Mouse (Mus musculus) inflammation-experienced regulatory T-cells, adult 6 months (primary cell): ENCODE data around the gene Ufc1. TPM values are rescaled to one million over a fixed set of nuclear protein-coding genes. Genes with fewer than 3 reads are reported as not detected.
A peak's percentile ranks its signal among the peaks of the same experiment; 100 is the strongest.

ENCODE experiments used
- ATAC-seq: one replicate; pipeline ENCODE4 v1.8.0; 2017
- polyA plus RNA-seq, 3 experiments: library from polyadenylated mRNA; unstranded; fragments of 100-300 nt; shearing (Covaris generic); gene quantifications; one replicate each; pipeline ENCODE4 v1.2.1; 2017

Ufc1 gene
- polyA plus RNA-seq, 3 experiments from 2014 or later: 74.6 to 118 (median 92.5) TPM

GRCm38 (mm10) chr1:171270573-171270900, 24.3 kb downstream of the Ufc1 start:
- ATAC-seq: peak; percentile 10

GRCm38 (mm10) chr1:171269848-171270572, 24.8 kb downstream of the Ufc1 start, which contains the start of gene B4galt3:
B4galt3 (plus strand) TSS chr1:171270328.
- ATAC-seq: peak; percentile 99

- no peak for ATAC-seq
Observed at GRCm38 (mm10) chr1:171268341-171268740, 26.5 kb downstream of the Ufc1 start.

- ATAC-seq: no peak
Observed at GRCm38 (mm10) chr1:171265971-171266744, 28.7 kb downstream of the Ufc1 start.

DNA sequence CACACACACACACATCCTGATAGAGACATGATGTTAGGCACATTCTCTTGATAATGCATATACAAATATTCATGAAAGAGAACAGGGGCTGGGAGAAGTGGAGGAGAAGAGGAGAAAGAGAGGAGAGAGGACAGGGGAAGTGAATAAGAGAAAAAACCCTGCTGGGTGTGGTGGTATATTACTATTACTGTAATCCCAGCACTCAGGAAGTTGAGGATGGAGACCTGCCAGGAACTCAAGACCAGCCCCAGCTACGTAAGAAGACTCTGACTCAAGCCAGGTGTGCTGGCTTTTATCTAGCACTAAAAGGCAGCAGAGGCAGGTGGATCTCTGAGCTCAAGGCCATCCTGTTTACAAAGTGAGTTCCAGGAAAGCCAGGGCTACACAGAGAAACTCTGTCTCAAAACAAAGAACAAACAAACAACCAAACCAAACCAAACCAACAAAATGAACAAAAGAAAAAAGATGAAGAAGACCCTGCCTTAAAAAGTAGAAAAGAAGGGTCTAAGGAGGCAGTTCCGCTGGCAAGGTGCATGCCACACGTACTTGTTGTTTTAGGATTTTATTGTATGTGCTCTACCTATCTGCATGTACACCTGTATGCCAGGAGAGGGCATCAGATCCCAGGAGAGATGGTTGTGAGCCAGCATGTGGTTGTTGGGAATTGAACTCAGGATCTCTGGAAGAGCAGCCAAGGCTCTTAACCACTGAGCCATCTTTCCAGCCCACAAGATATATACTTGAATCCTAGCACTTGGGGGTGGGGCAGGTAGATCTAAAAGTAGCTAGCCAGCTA, 31.0 kb downstream of the Ufc1 start:
- ATAC-seq: no peak

DNA sequence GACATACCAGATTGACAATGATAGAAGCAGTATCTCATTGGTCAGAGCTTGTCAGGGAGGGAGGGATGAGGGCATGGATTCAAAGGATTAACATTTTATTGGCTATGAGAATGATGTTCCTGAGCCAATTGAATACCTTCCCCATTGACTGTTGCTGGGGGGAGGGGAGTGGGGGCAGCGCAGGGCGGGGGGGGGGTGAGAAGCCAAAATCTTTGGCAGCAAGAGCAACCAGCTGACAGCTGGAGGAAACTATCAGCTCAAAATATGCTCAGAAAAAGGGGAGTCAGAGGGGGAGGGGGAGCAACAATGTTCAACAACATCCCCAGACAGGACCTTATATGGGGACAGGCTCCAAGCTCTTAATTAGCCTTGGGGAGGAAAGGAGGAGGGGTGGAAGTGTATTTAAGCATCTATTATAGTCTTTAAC, 31.6 kb downstream of the Ufc1 start:
- no peak for ATAC-seq

GRCm38 (mm10) chr1:171262594-171263130, 32.2 kb downstream of the Ufc1 start:
- ATAC-seq: peak; percentile 63

DNA sequence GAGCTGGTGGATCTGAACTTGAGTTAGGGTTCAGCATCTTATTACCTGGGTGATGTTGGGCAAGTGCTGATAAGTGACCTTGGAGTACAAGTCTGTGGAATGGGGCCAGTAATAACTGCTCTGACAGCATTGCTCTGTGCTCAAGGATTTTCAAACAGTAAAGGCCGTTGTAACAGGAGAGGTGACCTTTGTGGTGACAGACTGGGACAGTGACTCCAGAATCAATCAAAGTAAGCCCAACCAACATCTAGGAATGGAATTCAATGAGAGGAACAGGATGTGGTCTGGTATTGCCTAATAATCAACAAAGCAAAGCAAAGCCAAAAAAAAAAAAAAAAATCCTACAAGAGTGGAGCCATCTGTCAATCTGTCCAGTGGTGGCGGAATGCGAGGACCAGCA, 34.5 kb downstream of the Ufc1 start:
- no peak for ATAC-seq

- ATAC-seq: no peak
Observed at GRCm38 (mm10) chr1:171258921-171259320, 35.9 kb downstream of the Ufc1 start.

GRCm38 (mm10) chr1:171257781-171258180, 37.0 kb downstream of the Ufc1 start:
- ATAC-seq: no peak

- ATAC-seq: peak; percentile 73
Observed at GRCm38 (mm10) chr1:171256937-171257548, 37.8 kb downstream of the Ufc1 start.

DNA sequence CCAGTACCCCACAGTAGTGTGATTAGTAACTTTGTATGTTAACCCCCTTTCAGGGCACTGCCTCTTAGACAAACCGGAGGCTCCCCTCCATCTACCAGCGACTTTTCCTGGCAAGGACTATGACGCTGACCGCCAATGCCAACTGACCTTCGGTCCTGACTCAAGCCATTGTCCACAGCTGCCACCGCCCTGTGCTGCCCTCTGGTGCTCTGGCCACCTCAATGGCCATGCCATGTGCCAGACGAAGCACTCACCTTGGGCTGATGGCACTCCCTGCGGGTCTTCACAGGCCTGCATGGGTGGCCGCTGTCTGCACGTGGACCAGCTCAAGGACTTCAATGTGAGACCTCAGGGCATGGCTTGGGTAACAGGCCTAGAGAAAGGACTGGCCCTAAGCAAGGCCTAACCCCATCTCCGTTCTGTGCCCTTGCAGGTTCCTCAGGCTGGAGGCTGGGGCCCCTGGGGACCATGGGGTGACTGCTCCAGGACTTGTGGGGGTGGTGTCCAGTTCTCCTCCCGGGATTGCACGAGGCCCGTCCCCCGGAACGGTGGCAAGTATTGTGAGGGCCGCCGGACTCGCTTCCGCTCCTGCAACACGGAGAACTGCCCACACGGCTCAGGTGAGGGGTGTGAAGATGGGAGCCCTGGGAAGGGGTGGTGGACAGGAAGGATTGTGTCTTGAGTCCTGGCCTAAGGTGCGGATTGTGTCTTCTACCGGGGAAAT, 38.6 kb downstream of the Ufc1 start:
- ATAC-seq: no peak

DNA sequence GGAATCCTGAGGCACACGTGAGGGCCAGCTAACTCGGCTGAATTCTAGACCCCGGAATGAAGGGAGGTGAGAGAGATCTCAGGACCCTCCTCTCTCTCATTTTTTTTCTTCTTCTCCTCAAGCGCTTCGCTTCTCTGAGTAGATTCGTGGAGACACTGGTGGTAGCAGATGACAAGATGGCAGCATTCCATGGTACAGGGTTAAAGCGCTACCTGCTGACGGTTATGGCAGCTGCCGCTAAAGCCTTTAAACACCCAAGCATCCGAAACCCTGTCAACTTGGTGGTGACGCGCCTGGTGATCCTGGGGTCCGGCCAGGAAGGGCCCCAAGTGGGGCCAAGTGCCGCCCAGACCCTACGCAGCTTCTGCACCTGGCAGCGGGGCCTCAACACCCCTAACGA, 42.4 kb downstream of the Ufc1 start:
- no peak for ATAC-seq

DNA sequence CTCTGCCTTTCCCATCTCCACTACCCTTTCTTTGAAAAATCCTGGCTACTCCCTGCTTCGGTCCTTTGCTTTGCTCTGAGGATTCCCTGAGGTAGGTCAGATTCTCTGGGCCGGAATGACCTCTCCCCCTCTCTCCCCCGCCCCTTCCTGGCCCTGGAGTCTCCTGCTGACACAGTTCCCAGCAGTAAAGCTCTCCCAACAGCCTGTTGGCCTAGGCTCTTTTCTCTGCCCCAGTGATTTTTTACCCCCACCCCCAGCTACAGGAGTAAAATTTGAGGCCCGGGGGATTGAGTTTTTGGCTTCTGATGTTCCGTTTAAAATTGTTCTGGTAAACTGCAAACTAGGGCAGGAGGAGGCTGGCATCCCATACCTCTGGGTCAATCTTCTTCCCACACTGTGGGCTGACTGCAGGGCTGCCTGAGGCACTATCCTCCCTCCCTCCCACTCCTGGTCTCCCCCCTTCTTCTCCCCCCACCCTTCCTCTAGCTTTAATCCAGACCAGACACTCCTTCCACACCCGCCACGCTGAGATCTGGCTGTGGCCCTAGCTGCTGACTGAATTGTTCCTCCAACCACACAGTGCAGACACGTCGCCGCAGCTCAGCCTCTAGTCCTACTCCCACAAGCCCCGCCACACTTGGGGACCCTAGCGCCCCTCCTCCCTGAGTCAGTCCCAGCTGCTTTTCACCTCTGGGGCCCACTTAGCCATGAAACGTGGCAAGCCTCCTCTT, 43.1 kb downstream of the Ufc1 start:
- no peak for ATAC-seq

GRCm38 (mm10) chr1:171250680-171251593, 43.9 kb downstream of the Ufc1 start, which contains the start of gene Ndufs2:
Ndufs2 (minus strand) TSS chr1:171251388.
- no peak for ATAC-seq

GRCm38 (mm10) chr1:171249913-171250600, 44.8 kb downstream of the Ufc1 start, which contains the start of gene Adamts4:
Adamts4 (plus strand) TSS chr1:171250421.
- ATAC-seq: no peak

DNA sequence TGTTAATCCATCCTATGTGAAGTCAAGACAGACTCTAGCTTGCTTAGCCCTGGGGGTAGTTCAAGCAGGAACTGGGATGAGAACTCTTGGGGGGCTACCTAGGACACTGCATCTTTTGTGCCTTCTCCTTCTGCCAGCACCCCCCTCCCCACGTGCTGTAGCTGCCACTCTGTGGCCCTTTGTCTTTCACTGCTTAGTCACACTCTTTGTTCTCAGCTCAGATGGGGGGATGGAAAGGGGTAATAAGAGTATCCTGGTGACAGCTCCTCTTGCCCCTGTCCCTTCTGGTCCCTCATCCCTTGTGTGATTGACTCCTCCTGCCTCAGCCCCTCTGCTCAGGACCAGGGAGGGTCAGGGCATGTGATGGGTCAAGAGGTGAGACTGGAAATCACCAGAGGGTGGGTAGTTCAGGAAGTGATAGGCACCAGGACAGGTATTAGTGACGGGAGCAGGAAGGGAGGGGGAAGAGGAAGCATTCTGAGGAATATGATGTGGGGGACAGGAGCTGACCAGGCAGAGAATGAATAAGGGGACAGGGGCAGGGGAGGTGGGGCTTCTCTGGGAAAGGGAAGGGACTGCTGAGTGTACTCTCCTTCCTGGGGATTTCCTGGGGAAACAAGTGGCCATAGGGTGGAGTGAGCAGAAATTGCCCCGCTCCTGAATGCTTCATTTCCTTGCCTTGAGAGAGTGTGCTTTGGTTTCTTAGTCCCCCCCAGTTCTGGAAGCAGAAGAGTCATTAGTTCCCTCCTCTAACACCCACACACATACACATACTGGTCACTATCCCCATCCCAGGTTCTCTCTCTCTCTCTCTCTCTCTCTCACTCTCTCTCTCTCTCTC, 46.2 kb downstream of the Ufc1 start:
- ATAC-seq: no peak

DNA sequence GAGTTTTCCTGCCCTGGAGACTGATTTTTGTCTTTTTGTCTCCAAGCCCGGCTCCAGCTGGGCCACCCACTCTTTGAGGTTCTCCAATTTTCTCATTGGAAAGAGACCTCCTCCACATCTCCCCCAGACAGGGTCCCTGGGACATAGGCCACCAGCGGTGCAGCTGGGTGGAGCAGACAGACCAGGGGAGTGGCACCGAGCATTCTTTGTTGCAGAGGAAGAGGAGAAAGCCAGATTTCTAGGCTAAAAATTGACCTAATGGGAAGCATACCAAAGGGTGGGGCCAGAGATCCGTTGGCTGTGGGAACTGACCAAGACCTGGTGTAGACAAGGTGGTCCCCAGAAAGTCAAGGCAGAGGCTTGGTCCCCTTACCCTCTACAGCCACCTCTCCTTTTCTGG, 46.9 kb downstream of the Ufc1 start:
- ATAC-seq: no peak
